Mouse (Mus musculus): ENCODE measurements around the gene Gramd1b.

GRCm38 (mm10) chr9:40337131-40337820 lies 193.9 kb downstream of the Gramd1b start:
- TF ChIP-seq GATA1 (IDR thresholded peaks at IDR 0.05; ENCODE audit: low read length) (no peak), TAL1 (IDR thresholded peaks at IDR 0.05; ENCODE audit: low read length) (no peak)

Measured in erythroblast, embryonic 14.5 days (primary cell).